Mouse (Mus musculus) embryonic facial prominence, embryonic 14.5 days (tissue): ENCODE measurements around the gene Zfyve27. TPM values are rescaled to one million over a fixed set of nuclear protein-coding genes. Genes with fewer than 3 reads are reported as not detected.
A peak's percentile ranks its signal among the peaks of the same experiment; 100 is the strongest.

Experiments
- ATAC-seq: fragments of 200-750 bp; cut with Nextera tagmentation; 2 replicates; pipeline ENCODE4 v1.8.0; 2017; ENCODE audit warnings: low read depth, moderate number of reproducible peaks, moderate TSS enrichment
- DNase-seq: peaks from one replicate; pipeline ENCODE4 v3.0.0-alpha.2; 2015; ENCODE audit warnings: low spot score
- H3K27ac ChIP-seq: fragments of 300-500 bp; sonication (generic); replicated peaks from 2 replicates; pipeline ENCODE4 v1.5.1; 2014; ENCODE audit warnings: low read depth, mild to moderate bottlenecking, low read length, moderate library complexity
- H3K27me3 ChIP-seq: fragments of 300-500 bp; sonication (generic); replicated peaks from 2 replicates; pipeline ENCODE4 v1.6.1; 2014; ENCODE audit warnings: low read length; ENCODE audit not compliant: control insufficient read depth, insufficient read depth
- H3K36me3 ChIP-seq: fragments of 300-500 bp; sonication (generic); 2 replicates; pipeline ENCODE4 v1.6.1; 2014; ENCODE audit warnings: low read length, mixed read lengths; ENCODE audit not compliant: control insufficient read depth, insufficient read depth
- H3K4me1 ChIP-seq: fragments of 300-500 bp; sonication (generic); 2 replicates; pipeline ENCODE4 v1.6.1; 2014; ENCODE audit warnings: antibody characterized with exemption, low read length; ENCODE audit not compliant: control insufficient read depth, insufficient read depth
- H3K4me2 ChIP-seq: fragments of 300-500 bp; sonication (generic); 2 replicates; pipeline ENCODE4 v1.6.1; 2014; ENCODE audit warnings: low read depth, mild to moderate bottlenecking, low read length, moderate library complexity, mixed read lengths
- H3K4me3 ChIP-seq: fragments of 300-500 bp; sonication (generic); 2 replicates; pipeline ENCODE4 v1.5.1; 2014; ENCODE audit warnings: low read depth, mild to moderate bottlenecking, low read length
- H3K9ac ChIP-seq: fragments of 300-500 bp; sonication (generic); 2 replicates; pipeline ENCODE4 v1.6.1; 2014; ENCODE audit warnings: low read depth, mild to moderate bottlenecking, low read length, moderate library complexity, mixed read lengths
- H3K9me3 ChIP-seq: fragments of 300-500 bp; sonication (generic); 2 replicates; pipeline ENCODE4 v1.6.1; 2016; ENCODE audit warnings: low read length; ENCODE audit not compliant: control insufficient read depth
- WGBS: fragments of 180-500 bp; shearing (Covaris S2); extraction: QIAGEN DNeasy Blood & Tissue Kit; methylation state at CpG from one replicate; pipeline ENCODE4 v1.1.7; 2014; 5-methylcytosine and 5-hydroxymethylcytosine counted together
- polyA plus RNA-seq: library from polyadenylated mRNA; unstranded; fragments of >200 nt; fragmentation: Nextera tagmentation; extraction: Ambion mirVana; gene quantifications from 2 replicates; pipeline ENCODE4 v1.2.1, GENCODE M21; 2014

Gene Zfyve27
- polyA plus RNA-seq, 1 experiment from 2014 or later: 12.2 TPM

DNA sequence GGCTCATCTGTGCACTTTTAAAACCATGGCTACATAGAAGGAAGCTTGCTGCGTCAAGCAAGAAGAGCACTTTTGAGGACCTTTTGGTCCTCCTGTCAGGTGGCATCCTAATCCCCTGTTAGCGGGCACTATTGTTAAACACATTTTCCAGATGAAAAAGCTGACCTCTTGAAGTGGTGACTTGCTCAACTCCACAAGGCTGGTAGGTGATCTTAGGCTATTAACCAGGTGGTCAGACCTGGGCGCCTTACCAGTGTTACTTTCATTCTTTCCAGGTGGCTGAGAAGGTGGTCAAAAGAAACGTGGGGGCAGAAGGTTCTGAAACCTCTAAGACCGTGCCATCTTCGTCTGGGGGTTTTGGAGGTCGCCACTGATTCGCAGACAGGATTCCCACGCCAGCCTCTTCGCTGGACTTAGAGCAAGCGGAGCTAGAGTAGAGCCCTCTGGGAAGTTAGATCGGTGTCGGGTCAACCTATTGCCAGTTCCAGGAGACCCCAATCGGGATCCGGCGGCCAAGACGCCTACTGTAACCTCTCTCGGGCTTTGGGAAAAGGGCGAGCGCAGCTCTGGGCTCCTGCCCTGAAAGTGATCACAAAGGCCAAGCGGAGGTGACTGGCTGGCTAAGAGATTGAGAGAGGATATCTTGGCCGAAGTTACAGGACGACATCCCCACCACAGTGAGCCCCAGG, 35.6 kb upstream of the Zfyve27 start:
- Histone ChIP-seq H3K27ac (peak overlapping the region; percentile 89), H3K4me1 (peaks cover 23% of the 10 kb centered on the region), H3K9me3 (no peaks in the 10 kb centered on the region), H3K4me2 (peak overlapping the region; percentile 75), H3K36me3 (peaks cover 22% of the 10 kb centered on the region), H3K9ac (peak overlapping the region; percentile 83), H3K27me3 (no peaks in the 10 kb centered on the region), H3K4me3 (peak overlapping the region; percentile 68)
- no peak for DNase-seq
- ATAC-seq: peak; percentile 1; the same call in 1 of the 2 replicates
- WGBS: 5% methylated on average over 23 of the region's 23 CpGs

DNA sequence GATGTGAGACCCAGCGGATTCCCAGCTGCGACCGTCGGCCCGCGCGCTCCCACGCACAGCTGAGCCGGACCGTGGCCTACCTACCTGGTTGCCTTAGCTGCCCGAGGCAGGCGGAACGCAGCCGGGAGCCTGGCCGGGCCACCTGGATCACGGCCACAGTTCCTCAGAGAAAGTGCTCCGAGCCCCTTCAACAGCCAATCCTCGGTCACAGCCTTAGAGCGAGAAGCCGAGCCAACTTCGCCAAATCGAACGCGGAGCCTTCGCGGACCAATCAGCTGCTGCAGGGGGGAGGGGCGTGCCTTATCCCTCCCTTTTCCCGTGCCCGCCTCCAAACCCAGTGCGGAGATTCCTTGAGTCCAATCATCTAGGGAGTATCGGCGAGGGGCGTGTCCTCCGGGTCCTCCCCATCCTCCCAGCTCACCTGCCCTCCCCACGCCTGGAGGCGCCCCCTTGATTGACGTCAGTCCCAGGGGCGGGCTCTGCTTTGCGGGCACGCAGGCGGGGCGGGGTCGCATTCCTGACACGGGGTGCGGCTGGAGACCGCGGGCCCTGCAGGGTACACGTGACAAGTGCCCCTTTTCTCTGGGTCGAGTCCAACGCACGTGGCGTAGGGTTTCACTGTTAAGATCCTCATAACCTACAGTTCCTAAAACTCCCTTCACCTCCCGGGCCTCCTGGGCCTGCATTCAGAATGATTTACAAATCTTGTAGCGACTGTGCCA, 34.8 kb upstream of the Zfyve27 start, which contains the start of gene Avpi1:
TSS of gene Avpi1 (minus strand) at position 273 of the 722 bp plus-strand sequence.
- H3K4me3 ChIP-seq: peak within 1 kb of the TSS; percentile 68
- peak within 1 kb of the TSS; percentile 83 for H3K9ac ChIP-seq
- peak within 1 kb of the TSS; percentile 89 for H3K27ac ChIP-seq
- DNase-seq: peak; percentile 100
- H3K27me3 ChIP-seq: no peaks in the 10 kb centered on the region
- peak within 1 kb of the TSS; percentile 75 for H3K4me2 ChIP-seq
- H3K36me3 ChIP-seq: peaks cover 14% of the 10 kb centered on the region
- H3K4me1 ChIP-seq: peaks cover 23% of the 10 kb centered on the region
- no peaks in the 10 kb centered on the region for H3K9me3 ChIP-seq
- peak; percentile 97 for ATAC-seq
- under 1% methylated on average over 37 of the region's 54 CpGs for WGBS

DNA sequence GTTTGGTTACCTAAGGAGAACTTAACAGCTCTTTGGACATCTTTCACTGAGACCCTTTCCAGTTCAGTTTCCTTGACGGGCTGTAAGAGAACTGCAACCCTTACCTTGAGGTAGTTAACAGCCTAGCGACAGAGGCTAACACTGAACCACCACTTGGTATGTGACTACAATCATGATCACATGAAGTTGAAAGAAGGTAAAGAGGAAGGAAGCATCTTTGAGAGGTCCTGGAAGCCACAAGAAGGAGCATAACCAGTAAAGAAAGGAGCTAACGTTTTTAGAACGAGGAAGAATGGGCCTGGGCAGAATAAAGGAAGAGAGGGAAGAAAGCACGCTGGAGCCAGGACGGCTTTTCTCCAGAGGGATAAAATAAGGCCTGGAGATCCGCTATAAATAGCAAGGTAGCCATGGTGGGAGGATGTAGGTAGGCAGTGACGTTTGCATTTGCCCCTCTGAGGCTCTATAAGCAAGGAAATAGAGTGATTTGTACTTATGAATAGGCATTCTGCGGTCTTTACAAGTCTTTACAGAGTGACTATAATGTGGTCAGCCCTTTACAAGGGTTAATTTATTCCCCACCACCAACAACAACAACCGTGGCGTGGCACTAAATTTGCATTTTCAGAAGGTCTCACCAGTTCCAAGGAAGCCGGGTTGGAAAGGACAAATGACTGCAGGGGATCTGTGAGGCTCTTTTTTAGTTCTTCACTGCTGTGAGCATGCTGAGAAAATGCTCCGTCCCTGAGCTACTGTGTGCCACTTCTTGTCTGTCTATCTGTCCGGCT, 34.0 kb upstream of the Zfyve27 start:
- 29% methylated on average over 14 of the region's 14 CpGs for WGBS

DNA sequence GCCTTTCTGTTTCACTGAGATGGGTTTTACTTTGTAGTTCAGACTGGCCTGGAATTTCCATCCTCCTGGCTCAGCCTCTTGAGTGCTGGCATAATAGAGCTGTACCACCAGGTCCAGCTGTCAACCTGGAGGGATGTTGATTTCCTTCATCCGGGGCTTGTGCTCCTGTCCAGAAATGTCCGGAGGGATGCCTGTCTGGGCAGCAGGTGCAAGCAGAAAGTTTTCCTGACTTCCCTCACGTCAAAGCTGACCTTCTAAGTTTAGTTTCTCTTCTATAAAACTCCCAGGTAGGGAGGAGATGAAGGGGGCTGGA, 33.5 kb upstream of the Zfyve27 start:
- H3K36me3 ChIP-seq: peaks cover 1% of the 10 kb centered on the region; the same call in 1 of the 2 replicates
- no peaks in the 10 kb centered on the region for H3K9me3 ChIP-seq
- WGBS: 64% methylated on average over 3 of the region's 3 CpGs
- no peaks in the 10 kb centered on the region for H3K27me3 ChIP-seq
- no peak overlapping the region for H3K9ac ChIP-seq
- H3K27ac ChIP-seq: peak overlapping the region; percentile 89
- H3K4me3 ChIP-seq: no peak overlapping the region
- ATAC-seq: no peak
- DNase-seq: no peak
- H3K4me2 ChIP-seq: no peak overlapping the region
- H3K4me1 ChIP-seq: peaks cover 23% of the 10 kb centered on the region

More for the DNA sequence above, 34.0 kb upstream of the Zfyve27 start:
- Histone ChIP-seq H3K4me1 (peaks cover 23% of the 10 kb centered on the region), H3K27ac (peak overlapping the region; percentile 89), H3K9me3 (no peaks in the 10 kb centered on the region), H3K4me3 (peak overlapping the region; percentile 68), H3K36me3 (peaks cover 7% of the 10 kb centered on the region; the same call in 1 of the 2 replicates), H3K9ac (peak overlapping the region; percentile 83), H3K4me2 (peak overlapping the region; percentile 75), H3K27me3 (no peaks in the 10 kb centered on the region)
- ATAC-seq: peak; percentile 2; the same call in 1 of the 2 replicates
- DNase-seq: no peak

DNA sequence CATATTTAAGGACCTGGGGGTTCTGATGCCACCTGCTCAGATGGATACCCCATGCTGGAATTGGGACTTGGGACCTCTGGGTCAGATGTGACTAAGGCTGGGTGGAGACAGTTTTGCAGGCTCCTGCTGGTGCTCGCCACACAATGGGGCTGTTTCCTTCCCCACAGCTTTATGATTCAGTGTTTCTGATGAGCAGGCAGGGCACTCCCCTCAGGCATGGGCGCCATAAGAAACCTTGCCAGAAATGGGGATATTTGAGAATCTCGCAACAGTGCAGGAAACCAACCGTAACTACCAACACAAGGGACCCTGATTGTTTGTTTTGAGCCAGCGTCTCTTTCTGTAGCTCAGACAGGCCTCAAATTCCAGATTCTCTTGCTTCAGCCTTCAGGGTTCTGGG, 32.6 kb upstream of the Zfyve27 start:
- Histone ChIP-seq H3K27ac (peak overlapping the region; percentile 54), H3K4me3 (no peak overlapping the region), H3K4me2 (no peak overlapping the region), H3K36me3 (no peaks in the 10 kb centered on the region), H3K9ac (0 out of 2 replicates have a peak overlapping the region, but pooled peaks have one; percentile 11), H3K9me3 (no peaks in the 10 kb centered on the region), H3K27me3 (no peaks in the 10 kb centered on the region), H3K4me1 (peaks cover 23% of the 10 kb centered on the region)
- 37% methylated on average over 5 of the region's 5 CpGs for WGBS
- DNase-seq: peak; percentile 65
- no peak for ATAC-seq

DNA sequence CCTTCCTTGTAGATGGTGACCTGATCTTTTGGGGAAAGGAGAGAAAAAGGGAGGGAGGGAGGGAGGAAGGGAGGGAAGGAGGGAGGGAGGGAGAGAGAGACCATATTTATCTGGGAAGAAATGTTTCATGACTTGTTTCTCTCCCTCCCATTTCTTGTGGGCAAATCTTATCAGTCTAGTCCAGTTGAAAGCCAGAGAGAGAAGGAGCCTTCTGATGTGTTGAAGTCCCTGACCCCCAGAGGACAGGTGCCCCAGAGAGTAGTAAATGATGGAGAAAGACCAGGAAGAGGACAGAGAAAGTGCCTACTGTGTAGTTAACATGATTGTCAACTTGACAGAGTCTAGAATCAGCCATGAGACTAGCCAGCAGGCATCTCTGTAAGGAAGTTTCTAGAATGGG, 28.7 kb upstream of the Zfyve27 start:
- Histone ChIP-seq H3K4me2 (no peak overlapping the region), H3K27me3 (no peaks in the 10 kb centered on the region), H3K27ac (no peak overlapping the region), H3K9me3 (no peaks in the 10 kb centered on the region), H3K36me3 (no peaks in the 10 kb centered on the region), H3K4me1 (peaks cover 4% of the 10 kb centered on the region; the same call in 1 of the 2 replicates), H3K4me3 (no peak overlapping the region), H3K9ac (no peak overlapping the region)
- no peak for ATAC-seq
- DNase-seq: no peak

DNA sequence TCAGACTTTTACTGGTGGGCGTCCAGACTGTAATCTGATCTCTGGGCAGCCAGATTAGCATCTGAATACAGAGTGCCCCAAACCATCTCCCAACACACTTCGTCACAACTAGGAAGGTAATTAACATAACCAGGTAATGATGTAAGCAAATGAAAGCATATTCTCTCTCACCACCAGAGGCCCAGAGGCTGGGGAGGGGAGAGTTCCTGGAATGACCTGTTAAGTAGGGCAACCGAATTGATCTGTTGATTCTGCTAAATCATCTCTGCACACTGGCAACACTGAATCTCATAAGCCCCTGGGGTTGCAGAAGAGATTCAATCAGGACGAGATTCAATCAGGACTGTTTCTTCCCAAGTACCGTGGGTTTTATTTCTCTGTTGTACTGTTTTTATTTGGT, 27.6 kb upstream of the Zfyve27 start:
- 17% methylated on average over 5 of the region's 5 CpGs for WGBS
- Histone ChIP-seq H3K4me3 (no peak overlapping the region), H3K9ac (no peak overlapping the region), H3K27ac (no peak overlapping the region), H3K36me3 (no peaks in the 10 kb centered on the region), H3K4me1 (no peaks in the 10 kb centered on the region), H3K4me2 (no peak overlapping the region), H3K27me3 (no peaks in the 10 kb centered on the region), H3K9me3 (no peaks in the 10 kb centered on the region)
- DNase-seq: no peak
- ATAC-seq: no peak

DNA sequence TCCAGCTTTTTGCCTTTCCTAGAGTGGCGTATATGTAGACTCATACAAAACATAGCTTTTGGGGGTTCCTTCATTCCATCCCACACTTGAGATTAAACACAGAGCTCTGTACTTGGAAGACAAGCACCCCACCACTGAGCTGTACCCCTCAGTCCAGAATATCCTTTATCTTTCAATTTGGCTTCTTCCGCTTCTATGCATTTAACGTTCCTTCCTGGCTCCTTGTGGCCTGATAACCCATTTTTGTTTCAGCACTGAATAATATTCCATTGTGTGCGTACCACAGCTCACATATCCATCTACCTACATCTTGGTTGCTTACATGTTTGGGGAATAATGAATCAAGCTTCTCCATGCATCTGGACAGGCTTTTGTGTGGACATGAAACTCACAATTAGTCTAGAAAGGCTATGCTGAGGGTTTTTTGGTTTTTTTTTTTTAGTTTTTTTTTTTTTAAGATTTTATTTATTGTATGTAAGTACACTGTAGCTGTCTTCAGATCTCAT, 26.5 kb upstream of the Zfyve27 start:
- no peak overlapping the region for H3K9ac ChIP-seq

More for the DNA sequence above, 26.5 kb upstream of the Zfyve27 start:
- Histone ChIP-seq H3K9me3 (no peaks in the 10 kb centered on the region), H3K4me3 (no peak overlapping the region), H3K27ac (no peak overlapping the region), H3K27me3 (no peaks in the 10 kb centered on the region), H3K36me3 (no peaks in the 10 kb centered on the region), H3K4me1 (no peaks in the 10 kb centered on the region), H3K4me2 (no peak overlapping the region)
- DNase-seq (no peak), ATAC-seq (no peak)
- WGBS: 93% methylated on average over 4 of the region's 4 CpGs
